Mouse (Mus musculus) layer of hippocampus, postnatal 14 days (tissue): ENCODE data around the gene Serpinh1. TPM values are rescaled to one million over a fixed set of nuclear protein-coding genes. Genes with fewer than 3 reads are reported as not detected.

Source experiments
- DNase-seq, 2 experiments: peaks; one replicate each; pipeline ENCODE4 v3.0.0; 2021 to 2022; ENCODE audit warnings: low spot score in 2 of 2, mixed read lengths in 1 of 2
- long read RNA-seq, 2 experiments: library from polyadenylated mRNA; stranded (forward); transcript quantifications; one replicate each; pipeline ENCODE4 v2.0.0; 2021
- total RNA-seq, 2 experiments: library from RNA; stranded (reverse); gene quantifications; 2 replicates each; pipeline ENCODE4 v1.2.3; 2021

Serpinh1 gene
- total RNA-seq, result 10 to 100 TPM; 41.9 to 58.7 TPM
- long read RNA-seq, experiment 1, transcript Serpinh1-201 (5 exons, 2,215 nt), result major isoform, 38 of 44 reads
- long read RNA-seq, experiment 1, partial matches to known transcripts, result 3 of 44 reads
- long read RNA-seq, experiment 1, other reads (novel, unspliced or antisense), result 1 of 44 reads
- long read RNA-seq, experiment 2, transcript Serpinh1-201 (5 exons, 2,215 nt), result major isoform, 50 of 72 reads
- long read RNA-seq, experiment 2, partial matches to known transcripts, result 7 of 72 reads
- long read RNA-seq, experiment 2, other reads (novel, unspliced or antisense), result 13 of 72 reads

DNA sequence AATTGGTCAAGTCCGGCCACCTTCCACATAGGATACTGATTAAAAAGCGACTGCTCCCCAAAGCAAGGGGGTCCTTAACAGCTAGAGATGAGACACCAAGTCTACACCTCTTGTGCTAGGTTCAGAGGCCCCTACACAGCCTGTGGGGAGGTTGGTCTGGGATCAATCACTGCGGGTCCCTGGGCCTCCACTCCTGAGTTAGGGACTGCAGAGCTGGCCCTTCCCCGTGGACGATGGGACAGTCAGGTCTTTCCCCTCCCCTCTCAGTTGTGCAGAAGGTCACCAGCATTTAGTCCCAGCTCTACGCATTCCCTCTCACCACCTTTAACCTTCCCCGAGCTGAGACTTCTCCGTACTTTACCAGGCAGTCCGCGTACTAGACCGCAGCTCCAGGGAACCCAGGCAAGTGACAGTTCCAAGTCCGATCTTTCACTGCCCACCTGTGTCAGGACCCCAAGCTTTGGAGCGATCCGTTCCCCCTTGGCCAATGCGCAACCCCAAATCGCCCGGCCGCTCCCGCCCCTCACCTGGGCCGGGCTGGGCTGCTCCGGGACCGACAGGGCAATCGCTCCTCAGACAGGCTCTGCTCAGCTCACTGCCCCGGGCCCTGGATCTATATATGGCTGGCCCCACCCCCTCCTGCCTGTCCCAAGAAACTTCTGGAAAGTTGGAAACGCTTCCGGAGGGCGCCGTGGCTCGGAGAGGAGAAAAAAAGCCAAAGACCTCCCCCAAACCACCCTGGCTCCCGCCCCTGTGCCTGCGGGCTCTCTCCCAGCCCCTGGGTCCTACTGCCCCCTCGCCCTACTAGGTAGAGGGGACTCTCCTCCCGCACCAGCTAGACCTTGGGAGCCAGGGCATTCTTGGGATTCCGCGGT, at the start of gene Serpinh1:
Gene Serpinh1, minus strand, starts transcription at position 714 of the 875 bp plus-strand sequence.
- DNase-seq, result peak in 1 of 2 experiments; percentile 59

DNA sequence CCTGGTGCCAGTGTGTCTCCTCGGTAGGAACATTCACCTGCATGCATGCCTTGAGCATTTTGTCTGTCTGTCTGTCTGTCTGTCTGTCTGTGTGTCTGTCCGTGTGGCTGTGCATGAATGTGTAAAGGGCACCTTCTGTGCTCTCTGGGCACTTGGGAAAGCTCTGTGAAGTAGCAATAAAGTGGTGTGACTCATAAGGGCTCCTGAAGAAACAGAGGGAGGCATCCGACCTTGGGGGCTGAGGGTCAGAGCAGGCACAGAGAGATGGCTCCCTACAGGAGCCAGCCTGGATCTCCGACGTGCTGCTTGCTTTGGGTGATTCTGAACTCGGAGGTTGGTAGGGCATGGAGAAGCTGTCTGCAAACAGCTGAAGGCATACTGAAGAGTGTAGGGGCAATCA, 49.4 kb upstream of the Serpinh1 start:
- no peak for DNase-seq

GRCm38 (mm10) chr7:99401373-99401772, 48.3 kb upstream of the Serpinh1 start:
- no peak for DNase-seq

- DNase-seq, result no peak
These were observed 44.1 kb upstream of the Serpinh1 start for GRCm38 (mm10) chr7:99396994-99397659.

DNA sequence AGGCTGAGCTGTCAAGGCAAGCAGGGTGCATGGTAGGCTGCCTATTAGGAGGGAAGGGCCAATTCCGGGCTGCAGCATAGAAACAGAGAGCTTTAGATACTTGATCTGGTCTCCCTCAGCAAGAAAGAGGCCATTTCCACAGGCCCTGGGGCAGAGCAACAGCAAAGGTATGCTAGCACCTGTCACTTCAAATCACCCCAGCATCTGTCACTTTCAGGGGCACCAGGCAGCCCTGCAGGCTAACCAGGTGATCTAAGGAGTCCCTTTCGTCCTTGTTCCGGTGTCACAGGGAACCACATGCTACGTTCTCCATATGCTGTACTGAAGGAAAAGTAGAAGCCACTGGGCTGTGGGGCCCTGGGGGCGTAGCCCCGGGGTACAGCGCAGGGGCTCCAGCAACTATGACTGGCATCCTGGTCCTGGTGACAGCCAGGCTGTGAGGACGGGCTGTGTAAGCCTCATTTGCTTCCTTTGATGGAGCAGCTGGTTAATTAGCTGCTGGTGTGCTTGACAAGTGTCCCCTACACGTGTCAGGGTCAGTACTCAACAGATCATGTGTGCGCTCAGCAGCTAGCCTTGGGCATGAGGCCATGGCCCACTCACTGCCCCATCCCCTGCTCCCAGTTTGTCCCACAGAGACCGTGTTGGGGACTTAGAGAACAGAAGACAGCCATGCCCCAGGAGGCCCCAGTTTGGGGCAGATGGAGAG, 43.0 kb upstream of the Serpinh1 start:
- DNase-seq, result no peak

- DNase-seq, result no peak
These were observed 42.3 kb upstream of the Serpinh1 start for GRCm38 (mm10) chr7:99395385-99395784.

DNA sequence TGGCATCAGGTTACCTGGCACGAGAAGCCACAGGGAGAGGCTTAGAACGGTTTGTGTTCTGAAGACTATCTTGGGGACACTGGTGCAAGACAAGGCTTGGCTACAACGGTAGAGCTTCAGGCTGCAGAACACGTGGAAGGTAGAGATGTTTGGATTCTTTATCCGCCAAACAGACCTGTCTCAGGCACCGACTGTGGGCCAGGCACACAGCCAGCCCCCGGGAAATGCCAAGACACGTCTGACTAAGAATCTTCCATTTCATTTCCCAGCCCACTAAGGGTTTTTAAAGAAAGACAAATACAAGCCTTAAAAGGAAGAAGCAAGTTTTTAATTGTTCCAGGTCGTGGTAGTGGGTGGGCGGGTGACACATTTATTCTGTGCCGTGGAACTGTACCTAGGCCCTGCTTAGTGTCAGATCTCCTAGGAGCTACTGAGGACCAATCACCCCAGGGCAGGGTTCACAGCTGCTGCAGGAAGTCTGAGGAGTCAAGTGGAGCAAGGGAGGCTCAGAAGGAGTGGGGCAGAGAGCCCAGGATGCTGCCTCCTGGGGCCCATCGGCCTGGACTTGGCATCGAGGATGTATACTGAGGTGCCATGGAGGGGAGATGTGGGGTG, 40.8 kb upstream of the Serpinh1 start:
- no peak for DNase-seq

- DNase-seq, result no peak
These were observed 39.7 kb upstream of the Serpinh1 start for GRCm38 (mm10) chr7:99392696-99393095.

- DNase-seq, result no peak
These were observed 37.5 kb upstream of the Serpinh1 start for GRCm38 (mm10) chr7:99390559-99390958.

- no peak for DNase-seq
These were observed 34.3 kb upstream of the Serpinh1 start for GRCm38 (mm10) chr7:99387356-99387755.

DNA sequence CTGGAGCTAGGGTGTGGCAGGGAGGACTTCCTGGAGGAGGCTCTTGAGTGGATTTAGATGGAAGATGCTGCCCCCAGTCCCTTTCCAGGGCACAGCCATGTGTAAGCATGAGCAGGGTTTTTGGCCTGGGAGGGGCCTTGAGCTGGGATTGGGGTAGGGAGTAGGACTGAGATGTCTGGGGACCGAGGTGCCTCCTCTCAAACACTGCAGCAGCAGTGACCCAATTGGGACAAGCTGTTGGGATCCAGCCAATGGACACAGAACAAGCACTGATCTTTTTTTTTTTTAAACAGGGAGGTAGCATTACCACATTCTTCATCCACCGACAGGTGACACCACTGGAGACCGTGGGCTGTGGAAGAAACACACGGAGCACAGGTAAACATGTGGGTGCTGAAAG, 33.8 kb upstream of the Serpinh1 start:
- DNase-seq, result no peak

GRCm38 (mm10) chr7:99386030-99386429, 33.0 kb upstream of the Serpinh1 start:
- no peak for DNase-seq

GRCm38 (mm10) chr7:99384101-99384611, 31.1 kb upstream of the Serpinh1 start:
- DNase-seq, result no peak

DNA sequence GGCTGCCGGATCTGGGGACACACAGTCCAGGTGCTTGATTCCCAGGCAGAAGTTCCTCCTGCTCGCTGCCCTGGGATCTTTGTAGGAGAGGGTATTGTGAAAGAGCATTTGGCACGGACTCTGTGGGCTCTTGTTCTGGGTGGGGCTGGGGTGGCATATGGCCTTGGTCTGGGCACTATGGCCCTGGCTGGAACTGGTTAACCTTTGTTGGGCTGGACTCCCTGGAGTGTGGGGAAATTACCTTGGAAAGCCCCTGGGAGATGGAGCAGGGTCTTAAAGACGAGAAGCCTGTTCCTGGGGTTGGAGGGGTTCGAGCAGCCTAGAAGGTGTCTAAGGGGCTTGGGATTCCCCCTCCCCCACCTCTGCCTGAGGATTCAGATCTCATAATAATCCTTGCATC, 30.2 kb upstream of the Serpinh1 start:
- DNase-seq, result no peak

DNA sequence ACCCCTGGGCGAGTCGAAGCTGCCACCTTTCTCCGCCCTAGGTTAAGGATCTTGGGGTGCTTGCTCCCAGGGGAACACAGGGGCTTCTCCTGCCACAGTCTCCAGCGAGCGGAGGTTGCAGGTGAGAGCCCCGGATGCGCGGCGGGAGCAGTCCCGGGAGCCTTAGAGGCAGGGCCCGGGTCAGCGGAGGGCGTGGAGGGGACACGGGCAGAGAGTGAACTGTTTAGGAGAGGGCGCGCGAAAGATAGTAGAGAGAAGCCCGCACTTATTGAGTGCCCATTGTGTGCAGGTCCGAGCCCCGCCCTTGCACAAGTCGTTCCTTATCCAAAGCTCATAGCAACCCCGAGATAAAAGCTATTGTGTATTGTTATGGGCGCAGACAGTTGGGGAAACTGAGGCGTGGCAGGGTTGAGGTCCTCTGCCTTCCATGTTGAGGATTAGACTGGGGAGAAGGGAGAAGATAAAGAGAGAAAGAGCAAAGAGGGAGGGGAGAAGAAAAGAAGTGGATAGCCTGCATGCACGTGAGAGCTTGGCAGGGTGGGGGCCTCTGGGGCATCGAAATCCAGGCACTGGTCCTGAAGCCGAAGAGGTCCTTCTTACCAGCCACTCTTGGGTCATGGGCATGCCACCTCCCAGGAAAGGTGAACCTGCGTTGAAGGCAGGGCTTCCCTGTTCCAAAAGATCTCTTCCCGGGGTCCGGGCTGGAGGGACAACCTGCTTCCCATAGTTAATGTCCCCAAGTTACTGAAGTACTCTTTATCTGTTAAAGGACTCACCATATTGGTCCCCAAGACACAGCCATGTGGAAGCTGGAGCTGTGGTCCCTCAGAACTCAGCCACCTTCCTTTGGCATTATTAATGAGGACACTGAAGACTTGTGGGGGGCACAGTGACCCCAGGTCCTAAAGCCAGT, 29.3 kb upstream of the Serpinh1 start:
- no peak for DNase-seq

DNA sequence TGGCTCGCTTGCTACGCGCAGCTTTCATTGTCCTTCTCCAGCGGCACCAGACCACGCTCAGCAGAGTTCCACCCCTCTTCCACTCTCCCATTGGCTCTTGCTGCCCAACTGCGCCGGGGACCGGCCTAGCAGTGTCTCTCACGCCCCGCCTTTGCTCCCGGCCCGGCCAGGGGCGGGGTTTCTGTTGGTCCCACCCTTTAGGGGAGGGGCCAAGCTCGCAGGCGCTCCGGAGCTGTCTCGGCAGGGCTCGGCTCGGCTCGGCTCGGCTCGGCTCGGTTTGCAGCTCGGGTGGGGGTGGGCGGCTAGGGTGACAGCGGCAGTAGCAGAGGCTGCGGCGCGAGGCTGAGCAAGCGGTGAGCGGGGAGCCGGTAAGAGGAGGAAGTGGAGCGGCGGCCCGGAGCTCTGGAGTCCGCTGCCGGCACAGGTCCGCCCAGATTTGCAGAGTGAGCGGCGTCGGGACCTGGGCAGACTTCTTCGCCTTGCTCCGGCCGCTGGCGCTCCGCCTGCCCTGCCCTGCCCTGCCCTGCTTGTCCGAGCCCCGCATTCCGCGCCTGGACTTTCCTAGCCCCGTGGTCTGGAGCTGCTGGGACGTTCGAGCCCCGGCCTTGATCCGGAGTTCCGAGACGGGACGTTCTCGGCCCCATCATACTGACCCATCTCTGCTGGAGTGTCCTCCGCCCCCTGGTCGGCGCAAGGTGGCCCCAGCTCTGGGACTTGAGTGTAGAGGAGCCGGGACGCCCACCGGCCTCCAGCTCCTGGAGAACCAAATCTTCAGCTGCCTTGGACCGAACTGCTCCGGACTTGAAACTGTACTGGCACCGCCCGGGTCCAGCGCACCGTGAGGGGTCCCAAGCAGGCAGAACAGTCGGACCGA, 28.4 kb upstream of the Serpinh1 start, which contains the start of gene Gdpd5:
Gene Gdpd5, plus strand, starts transcription at position 201 of the 874 bp plus-strand sequence.
- DNase-seq, result peak; percentile 99

- peak in 1 of 2 experiments; percentile 56 for DNase-seq
These were observed 27.6 kb upstream of the Serpinh1 start for GRCm38 (mm10) chr7:99380491-99381213.

- no peak for DNase-seq
These were observed 25.8 kb upstream of the Serpinh1 start for GRCm38 (mm10) chr7:99378870-99379269.
